Mouse (Mus musculus) lung, postnatal 10 days (tissue): ENCODE measurements at regions not wholly inside any gene's neighbourhood (a gene's known extent, or its start where the extent isn't known, plus 50 kb on each side); places are given as distances from the start of the nearest gene placed in this dataset.

Experiments
- DNase-seq: peaks from one replicate; pipeline ENCODE4 v3.0.0; 2021

- peak; percentile 21 for DNase-seq
Observed at GRCm38 (mm10) chr7:118042914-118043313, 73.1 kb downstream of the Rps15a start.

- DNase-seq: no peak
Observed at GRCm38 (mm10) chr7:118039862-118040261, 76.1 kb downstream of the Rps15a start.

GRCm38 (mm10) chr7:118037062-118037461 lies 78.9 kb downstream of the Rps15a start:
- no peak for DNase-seq

DNA sequence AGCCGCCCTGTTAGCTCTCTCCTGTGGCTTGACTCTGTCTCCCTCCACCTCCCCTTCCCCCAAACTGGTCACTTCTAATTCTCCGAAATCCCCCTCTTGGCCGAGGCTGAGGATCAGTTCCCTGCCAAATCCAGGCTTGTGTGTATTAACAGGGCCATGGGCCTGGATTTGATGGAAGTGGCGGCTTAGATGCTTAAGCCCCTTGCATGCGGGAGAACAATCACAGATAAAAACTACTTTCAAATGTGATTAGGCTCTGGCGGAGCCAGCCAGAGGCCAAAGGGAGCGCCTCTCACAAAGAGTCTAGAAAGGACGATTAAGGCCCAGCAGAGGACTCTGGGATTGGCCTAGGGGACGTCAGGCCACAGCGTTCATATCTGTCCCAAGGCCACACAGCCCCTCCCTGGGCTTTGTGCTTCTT lies 89.9 kb downstream of the Rps15a start:
- no peak for DNase-seq

DNA sequence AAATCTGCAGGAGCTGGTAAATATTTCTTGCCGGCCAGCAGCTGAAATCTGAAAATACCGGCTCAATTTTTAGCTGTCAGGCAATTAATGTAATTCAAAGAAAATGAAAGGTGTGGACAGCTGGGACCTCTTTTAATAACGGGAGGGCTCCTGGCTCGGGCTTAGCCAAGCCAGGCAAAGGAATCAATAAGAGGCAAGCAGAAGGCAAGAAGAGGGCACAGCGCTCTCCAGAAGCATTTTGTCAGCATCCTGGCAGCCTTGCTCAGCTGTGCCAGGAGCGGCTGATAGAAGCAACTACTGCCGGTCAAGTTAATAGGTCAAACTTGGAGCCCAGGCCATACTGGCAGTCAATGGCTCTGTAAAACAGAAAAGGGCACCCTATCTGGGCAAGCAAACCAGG lies 111.4 kb downstream of the Rps15a start:
- DNase-seq: no peak

DNA sequence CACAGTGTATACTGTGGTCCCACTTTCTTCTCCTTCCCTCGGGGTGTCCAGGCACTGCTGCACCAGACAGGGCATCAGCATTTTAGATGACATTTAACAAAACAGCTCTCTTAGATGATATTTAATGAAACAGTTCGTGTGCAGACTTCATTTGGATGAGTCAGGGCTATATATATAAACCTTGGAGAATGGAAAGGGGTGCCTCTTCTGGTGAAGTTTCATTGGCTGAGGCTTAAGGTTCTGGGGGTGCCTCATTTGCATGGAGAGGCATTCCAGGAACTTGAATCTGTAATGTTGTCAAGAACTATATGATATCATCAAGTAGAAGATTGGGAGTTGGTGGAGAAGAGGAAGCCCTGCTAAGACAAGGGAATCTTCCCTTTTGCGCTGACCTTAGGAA lies 114.1 kb downstream of the Rps15a start:
- no peak for DNase-seq

DNA sequence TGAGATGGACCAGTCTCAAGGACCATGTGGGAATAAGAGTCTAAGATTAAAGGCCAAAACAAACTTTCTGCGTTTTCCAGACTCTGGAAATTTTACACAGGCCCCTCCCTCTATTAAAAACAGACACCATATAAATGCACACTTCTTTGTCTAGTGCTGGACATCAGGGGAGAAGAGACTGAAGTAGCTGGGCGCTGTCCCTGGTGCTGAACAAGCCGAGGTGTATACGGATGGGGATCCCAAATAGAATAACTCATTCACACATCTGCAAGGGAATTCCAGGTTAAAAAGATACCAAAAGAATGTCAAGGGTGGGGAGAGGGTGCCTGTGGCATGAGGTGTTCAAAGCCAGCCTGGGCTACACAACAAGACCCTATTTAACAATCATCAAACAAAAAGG lies 114.9 kb downstream of the Rps15a start:
- peak; percentile 61 for DNase-seq

DNA sequence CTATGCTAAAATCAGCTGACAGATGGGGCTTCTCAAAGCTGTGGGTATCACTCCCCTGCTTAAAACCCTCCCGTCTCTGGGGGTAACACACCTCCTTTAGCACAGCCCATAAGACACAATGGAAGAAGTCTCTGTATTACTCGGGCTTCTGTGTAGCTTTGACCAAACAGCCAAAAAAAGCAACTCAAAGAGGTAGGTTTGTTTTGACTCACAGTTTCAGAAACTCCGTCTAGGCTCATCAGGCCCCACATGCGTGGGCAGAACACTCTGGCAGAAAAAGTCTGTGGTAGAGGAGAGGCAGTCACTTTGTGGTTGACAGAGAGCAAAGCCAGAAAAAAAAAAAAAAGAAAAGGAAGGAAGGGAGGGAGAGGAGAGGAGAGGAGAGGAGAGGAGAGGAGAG lies 133.8 kb downstream of the Rps15a start:
- DNase-seq: no peak

DNA sequence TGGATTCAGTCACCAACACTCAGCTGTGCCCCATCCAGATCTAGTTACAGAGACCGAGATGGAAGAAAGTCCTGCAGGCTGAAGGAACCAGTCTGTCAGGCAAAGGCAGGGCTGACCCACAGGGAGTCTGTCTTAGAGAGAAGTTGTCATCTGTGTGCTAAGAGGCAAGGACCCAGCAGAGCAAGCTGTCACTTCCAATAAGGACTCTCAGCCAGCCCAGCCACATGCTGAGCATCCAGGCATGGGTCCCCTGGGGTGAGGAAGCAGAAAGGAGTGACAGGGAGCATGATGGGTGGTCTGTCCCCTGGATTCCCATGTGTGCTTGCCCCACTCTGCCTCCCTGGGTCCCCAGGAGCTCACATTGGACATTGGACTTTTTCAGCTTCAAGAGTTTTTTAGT lies 144.8 kb downstream of the Rps15a start:
- no peak for DNase-seq

- no peak for DNase-seq
Observed at GRCm38 (mm10) chr7:117943435-117943834, 172.6 kb downstream of the Rps15a start.

GRCm38 (mm10) chr7:117939618-117940017 lies 176.4 kb downstream of the Rps15a start:
- no peak for DNase-seq

DNA sequence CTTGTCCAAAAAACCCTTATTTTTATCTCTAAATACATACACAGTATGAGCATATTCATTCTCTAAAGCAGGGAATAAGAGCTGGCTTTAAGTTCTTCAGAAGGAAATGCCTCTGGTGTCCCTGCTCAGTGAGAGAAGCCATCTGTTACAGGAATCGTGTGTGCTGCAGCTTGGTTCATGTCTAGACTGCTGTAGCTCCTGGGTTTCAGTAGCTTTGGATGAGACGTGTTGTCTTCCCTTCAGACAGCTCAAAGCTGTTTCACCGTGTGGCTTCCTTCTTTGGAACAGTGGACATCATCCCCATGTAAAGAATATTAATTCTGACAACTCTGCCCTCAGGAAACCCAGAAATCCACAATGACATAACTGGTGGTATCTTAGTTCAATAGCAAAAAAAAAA lies 181.1 kb downstream of the Rps15a start:
- DNase-seq: no peak

GRCm38 (mm10) chr7:117931234-117931895 lies 184.6 kb downstream of the Rps15a start:
- DNase-seq: no peak

- no peak for DNase-seq
Observed at GRCm38 (mm10) chr7:117930392-117930791, 185.6 kb downstream of the Rps15a start.

DNA sequence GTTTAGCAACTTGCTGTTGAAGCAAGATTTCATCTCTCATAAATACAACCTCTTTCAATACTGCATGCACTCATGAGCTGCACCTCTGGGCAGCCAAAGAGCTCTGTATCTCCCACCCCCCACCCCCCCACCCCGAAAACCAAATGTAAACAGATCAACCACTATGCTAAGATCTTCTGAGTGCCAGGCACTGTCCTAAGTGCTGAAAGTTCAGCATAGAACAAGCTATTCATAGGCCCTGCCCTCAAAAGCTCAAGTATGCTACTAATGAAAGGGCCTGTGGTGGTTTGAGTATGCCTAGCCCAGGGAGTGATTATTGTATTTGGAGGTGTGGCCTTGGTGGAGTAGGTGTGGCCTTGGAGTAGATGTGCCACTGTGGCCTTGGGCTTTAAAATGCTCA lies 189.6 kb downstream of the Rps15a start:
- no peak for DNase-seq

- DNase-seq: no peak
Observed at GRCm38 (mm10) chr7:117922270-117922669, 193.7 kb downstream of the Rps15a start.

GRCm38 (mm10) chr7:117918206-117918995 lies 197.6 kb downstream of the Rps15a start:
- DNase-seq: no peak

- no peak for DNase-seq
Observed at GRCm38 (mm10) chr7:117916915-117917314, 199.1 kb downstream of the Rps15a start.

GRCm38 (mm10) chr7:117912453-117912852 lies 203.5 kb downstream of the Rps15a start:
- DNase-seq: peak; percentile 36

DNA sequence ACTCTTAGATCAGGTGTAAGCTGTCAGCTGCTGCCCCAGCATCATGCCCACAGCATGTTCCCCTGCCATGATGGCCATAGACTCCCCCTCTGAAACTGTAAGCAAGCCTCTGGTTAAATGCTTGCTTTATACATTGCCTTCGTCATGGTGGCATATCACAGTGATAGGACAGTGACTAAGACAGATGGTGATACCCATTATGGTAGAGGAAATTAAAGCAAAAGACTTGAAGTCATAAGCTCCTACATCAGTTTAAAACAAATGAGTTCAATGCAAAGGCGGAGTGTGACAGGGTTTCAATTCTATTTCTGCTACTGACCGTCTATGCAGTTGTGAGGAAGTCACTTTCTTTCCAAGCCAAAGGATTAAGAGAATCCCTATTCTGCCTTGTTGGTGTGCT lies 204.9 kb downstream of the Rps15a start:
- DNase-seq: no peak

DNA sequence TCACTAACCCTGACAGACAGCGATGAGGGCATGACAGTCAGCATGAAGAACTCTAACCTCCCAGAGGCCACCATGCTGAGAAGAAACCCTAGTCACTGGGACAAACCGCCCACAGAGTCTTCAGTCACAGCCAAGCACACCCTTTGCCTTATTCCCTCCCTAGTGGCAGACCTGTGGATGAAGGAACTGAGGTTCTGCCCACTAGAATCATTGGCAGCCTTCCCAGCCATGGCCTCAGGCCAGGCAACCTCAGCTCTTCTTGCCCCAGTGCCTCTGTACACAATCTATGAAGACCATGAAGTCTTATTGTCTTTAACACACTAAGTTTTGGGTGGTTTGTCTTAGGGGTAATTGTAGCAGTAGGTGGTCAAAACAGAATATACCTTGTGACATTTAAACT lies 219.5 kb downstream of the Rps15a start:
- DNase-seq: peak; percentile 20

DNA sequence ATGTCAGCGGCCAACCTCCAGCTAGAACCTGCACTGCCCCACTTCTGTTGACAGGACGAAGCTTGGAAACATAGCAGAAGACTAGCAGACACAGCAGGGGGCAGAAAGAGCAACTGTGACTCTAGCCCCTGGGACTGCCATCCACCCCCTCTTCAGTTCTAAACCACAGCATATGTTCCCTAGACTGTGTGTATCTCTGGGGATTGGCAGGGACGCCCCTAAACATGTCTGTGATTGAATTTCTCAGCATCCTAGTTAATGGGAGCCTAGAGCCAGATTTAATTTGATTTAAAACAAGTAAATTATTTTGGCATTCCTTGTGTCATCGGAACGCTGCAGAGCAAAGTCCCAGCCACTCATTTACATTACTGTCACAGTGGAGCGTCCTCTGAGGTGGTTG lies 228.7 kb downstream of the Rps15a start:
- no peak for DNase-seq

- peak; percentile 81 for DNase-seq
Observed at GRCm38 (mm10) chr7:117882803-117883202, 233.2 kb downstream of the Rps15a start.

DNA sequence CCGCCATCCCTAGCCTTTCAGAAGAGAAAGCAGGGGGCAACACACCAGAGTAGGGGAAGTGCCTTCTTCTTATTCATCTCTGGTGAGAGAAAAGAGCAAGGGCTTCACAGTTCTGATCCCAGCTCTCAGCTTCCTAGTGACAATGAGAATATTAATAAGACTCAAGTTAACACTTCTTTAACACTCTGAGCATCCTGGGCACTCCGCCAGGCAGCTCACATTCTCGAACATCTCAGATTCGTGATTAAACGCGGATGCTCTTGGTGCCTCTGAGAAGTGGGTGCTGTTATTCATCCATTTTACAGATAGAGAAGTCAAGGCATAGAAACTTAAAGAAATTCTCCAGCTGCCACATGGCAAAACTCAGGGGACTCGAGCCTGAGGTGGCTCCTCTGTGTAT lies 237.1 kb downstream of the Rps15a start:
- DNase-seq: no peak

DNA sequence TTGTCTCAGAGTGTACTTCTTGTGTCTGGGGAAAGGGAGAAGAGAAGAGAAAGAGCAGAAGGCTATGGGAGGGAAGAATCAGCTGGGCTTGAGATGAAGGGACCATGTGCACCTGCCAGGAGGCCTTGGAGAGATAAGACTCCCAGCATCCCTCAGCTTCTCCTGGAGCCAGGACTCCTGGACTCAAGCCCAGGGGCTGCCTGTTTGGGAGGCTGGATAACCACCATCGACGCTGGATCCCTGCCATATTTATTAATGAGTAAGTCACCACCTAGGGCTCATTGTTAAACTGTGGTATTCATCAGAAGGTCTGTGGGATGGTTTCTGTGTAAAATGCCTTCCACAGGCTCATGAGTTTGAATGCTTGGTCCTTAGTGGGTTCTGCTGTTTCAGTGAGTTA lies 240.7 kb downstream of the Rps15a start:
- DNase-seq: no peak
